Mouse (Mus musculus) central nervous system, embryonic 11.5 days (tissue): ENCODE results near the gene Vmn2r89. TPM values are rescaled to one million over a fixed set of nuclear protein-coding genes. Genes with fewer than 3 reads are reported as not detected.

Experiments used
- polyA plus RNA-seq: library from polyadenylated mRNA; depleted of rRNA; stranded (reverse); fragments of >200 nt; gene quantifications from 2 replicates; pipeline ENCODE4 v1.2.3, GENCODE M21; 2012; rRNA removed

Gene Vmn2r89
- not detected in 2 replicates for polyA plus RNA-seq

DNA sequence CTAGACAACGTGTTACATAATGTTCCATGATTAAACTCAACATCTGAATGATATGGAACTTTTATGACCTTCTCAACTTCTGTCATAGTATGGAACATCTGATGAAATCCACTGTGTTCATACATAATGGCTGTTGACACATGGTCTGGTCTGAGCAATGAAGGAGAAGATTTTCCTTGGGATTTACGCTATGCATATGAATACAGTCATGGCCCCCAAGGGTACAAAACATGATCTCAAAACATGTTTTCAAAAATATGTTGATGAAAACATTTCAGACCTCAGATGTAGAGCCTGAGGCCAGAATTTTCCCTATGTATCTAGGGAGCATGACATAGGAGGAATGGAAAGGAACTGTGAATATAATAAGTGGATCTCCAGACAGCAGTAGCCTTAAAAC, at the start of gene Vmn2r89:
TSS of gene Vmn2r89 (plus strand) at position 301 of the 400 bp plus-strand sequence.

DNA sequence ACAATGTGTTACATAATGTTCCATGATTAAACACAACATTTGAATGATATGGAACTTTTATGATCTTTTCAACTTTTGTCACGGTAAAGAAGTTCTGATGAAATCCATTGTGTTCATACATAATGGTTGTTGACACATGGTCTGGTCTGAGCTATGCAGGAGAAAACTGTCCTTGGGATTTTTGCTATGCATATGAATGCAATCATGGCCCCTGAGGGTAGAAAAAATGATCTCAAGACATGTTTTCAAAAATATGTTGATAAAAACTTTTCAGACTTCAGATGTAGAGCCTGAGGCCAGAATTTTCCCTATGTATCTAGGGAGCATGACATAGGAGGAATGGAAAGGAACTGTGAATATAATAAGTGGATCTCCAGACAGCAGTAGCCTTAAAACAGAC, 41.1 kb upstream of the Vmn2r89 start, which contains the start of gene Vmn2r88:
TSS of gene Vmn2r88 (plus strand) at position 301 of the 400 bp plus-strand sequence.

Other genes starting within 250 kb of the Vmn2r89 start
- gene Ear14, start 248.5 kb upstream of the Vmn2r89 start, polyA plus RNA-seq: not detected in 2 replicates
- not detected in 2 replicates for gene Rnase2a, start 195.7 kb upstream of the Vmn2r89 start, polyA plus RNA-seq
- gene Gm7247, start 90.1 kb upstream of the Vmn2r89 start, polyA plus RNA-seq: not detected in 2 replicates
- not detected in 2 replicates for gene Vmn2r88, start 41.0 kb upstream of the Vmn2r89 start, polyA plus RNA-seq
- gene Gm5622, start 100.9 kb downstream of the Vmn2r89 start, polyA plus RNA-seq: not detected in 2 replicates
- not detected in 2 replicates for gene Gm17175, start 122.2 kb downstream of the Vmn2r89 start, polyA plus RNA-seq
- gene Gm17174, start 140.3 kb downstream of the Vmn2r89 start, polyA plus RNA-seq: not detected in 2 replicates
- not detected in 2 replicates for gene Gm17078, start 159.5 kb downstream of the Vmn2r89 start, polyA plus RNA-seq
- not detected in 2 replicates for gene Gm4181, start 183.8 kb downstream of the Vmn2r89 start, polyA plus RNA-seq
- gene Gm17079, start 243.6 kb downstream of the Vmn2r89 start, polyA plus RNA-seq: not detected in 2 replicates